Mouse (Mus musculus) right cerebral cortex, postnatal 10 days (tissue): ENCODE results near the gene Scn1a.

Source experiments
- DNase-seq, 2 experiments: peaks; one replicate each; pipeline ENCODE4 v3.0.0; 2021; ENCODE audit warnings: low spot score in 2 of 2

Gene Scn1a

GRCm38 (mm10) chr2:66440711-66441110 lies at the start of gene Scn1a:
Gene Scn1a (minus strand): TSS chr2:66440840.
- peak in 1 of 2 experiments; percentile 26 for DNase-seq

GRCm38 (mm10) chr2:66478395-66478794 lies 37.8 kb upstream of the Scn1a start:
- DNase-seq: no peak

- DNase-seq: peak; percentile 35 to 52
Measured at GRCm38 (mm10) chr2:66473181-66473822, 32.7 kb upstream of the Scn1a start.

GRCm38 (mm10) chr2:66465484-66465883 lies 24.8 kb upstream of the Scn1a start:
- DNase-seq: no peak

GRCm38 (mm10) chr2:66464874-66465458 lies 24.3 kb upstream of the Scn1a start:
- no peak for DNase-seq

GRCm38 (mm10) chr2:66463916-66464315 lies 23.3 kb upstream of the Scn1a start:
- no peak for DNase-seq

- DNase-seq: no peak
Measured at GRCm38 (mm10) chr2:66462458-66462857, 21.8 kb upstream of the Scn1a start.

GRCm38 (mm10) chr2:66439764-66440471 lies 722 bp downstream of the Scn1a start:
- peak; percentile 38 to 46 for DNase-seq

GRCm38 (mm10) chr2:66436286-66436685 lies 4.4 kb downstream of the Scn1a start:
- DNase-seq: no peak

GRCm38 (mm10) chr2:66409740-66410290 lies 30.8 kb downstream of the Scn1a start:
- DNase-seq: peak; percentile 68 to 72

- DNase-seq: peak; percentile 65 to 71
Measured at GRCm38 (mm10) chr2:66408899-66409739, 31.5 kb downstream of the Scn1a start.

- peak; percentile 33 to 43 for DNase-seq
Measured at GRCm38 (mm10) chr2:66408456-66408855, 32.2 kb downstream of the Scn1a start.

- DNase-seq: no peak
Measured at GRCm38 (mm10) chr2:66392586-66392985, 48.1 kb downstream of the Scn1a start.

- no peak for DNase-seq
Measured at GRCm38 (mm10) chr2:66367957-66368356, 72.7 kb downstream of the Scn1a start.

GRCm38 (mm10) chr2:66350590-66350989 lies 90.0 kb downstream of the Scn1a start:
- DNase-seq: no peak

- no peak for DNase-seq
Measured at GRCm38 (mm10) chr2:66346622-66347021, 94.0 kb downstream of the Scn1a start.

- no peak for DNase-seq
Measured at GRCm38 (mm10) chr2:66346181-66346580, 94.5 kb downstream of the Scn1a start.

GRCm38 (mm10) chr2:66337406-66337805 lies 103.2 kb downstream of the Scn1a start:
- no peak for DNase-seq

GRCm38 (mm10) chr2:66336396-66336795 lies 104.2 kb downstream of the Scn1a start:
- no peak for DNase-seq

- DNase-seq: no peak
Measured at GRCm38 (mm10) chr2:66272551-66272950, 168.1 kb downstream of the Scn1a start.

- DNase-seq: peak; percentile 99
Measured at GRCm38 (mm10) chr2:66256220-66257131, 184.2 kb downstream of the Scn1a start, which contains the start of gene Ttc21b. Gene Ttc21b (minus strand): TSS chr2:66256617.
